ENCODE assay signal across 9 mouse cellular contexts in genomic region chr8:8994008-8994407, GRCm38 (mm10).
A peak's percentile ranks its signal among the peaks of the same experiment; 100 is the strongest.
DNase-seq lines count a peak whose midpoint lies in the region; ATAC-seq lines count a peak whose summit lies in the region.
"Had no signal": no experiment of that assay in that cellular context is flagged by ENCODE, and none has a peak within 500 bp of the region (broad histone marks: within the 10 kb centered on the region; RNA-seq: fewer than 3 reads in every experiment).

No protein-coding gene starts in this region.

- peak; percentile 17 for DNase-seq in kidney, postnatal 10 days
- no peak for DNase-seq in kidney, adult 11 months
- DNase-seq in kidney, postnatal 14 days, result peak; percentile 21
- DNase-seq in gastrocnemius, postnatal 4 days (ENCODE audit: low spot score in 2 of 2), result no peak
- no peak for DNase-seq in cerebellum, postnatal 10 days
- DNase-seq in spleen, postnatal 14 days (ENCODE audit: low spot score in 2 of 2), result no peak

- no peak overlapping the region for H3K4me3 ChIP-seq in forebrain, embryonic 12.5 days (replicated peaks)
- no peak overlapping the region for H3K4me3 ChIP-seq in neural tube, embryonic 15.5 days (replicated peaks)
- H3K4me3 ChIP-seq: myocyte had no signal

- peak; percentile 21 for ATAC-seq in forebrain, embryonic 12.5 days (ENCODE audit: low FRiP score)
- peak; percentile 37 for ATAC-seq in neural tube, embryonic 15.5 days (ENCODE audit: low FRiP score)

- H3K27ac ChIP-seq in forebrain, embryonic 12.5 days, result 0 out of 2 replicates have a peak overlapping the region, but pooled peaks have one; percentile 61
- peak overlapping the region; percentile 56; the same call in 1 of the 2 replicates for H3K27ac ChIP-seq in neural tube, embryonic 15.5 days (replicated peaks)

- WGBS in forebrain, embryonic 12.5 days, result 14% methylated on average over 7 of the region's 7 CpGs
- 4% methylated on average over 7 of the region's 7 CpGs for WGBS in neural tube, embryonic 15.5 days

- H3K4me1 ChIP-seq in forebrain, embryonic 12.5 days, result peaks cover 33% of the 10 kb centered on the region
- H3K4me1 ChIP-seq in neural tube, embryonic 15.5 days, result peaks cover 36% of the 10 kb centered on the region

- no peaks in the 10 kb centered on the region for H3K36me3 ChIP-seq in forebrain, embryonic 12.5 days (replicated peaks)
- no peaks in the 10 kb centered on the region for H3K36me3 ChIP-seq in neural tube, embryonic 15.5 days

- H3K9ac ChIP-seq in forebrain, embryonic 12.5 days, result 0 out of 2 replicates have a peak overlapping the region, but pooled peaks have one; percentile 38
- H3K9ac ChIP-seq in neural tube, embryonic 15.5 days (replicated peaks), result no peak overlapping the region

- 0 out of 2 replicates have a peak, but pooled peaks cover 6% of the 10 kb centered on the region for H3K27me3 ChIP-seq in forebrain, embryonic 12.5 days
- no peaks in the 10 kb centered on the region for H3K27me3 ChIP-seq in neural tube, embryonic 15.5 days (replicated peaks)

- no peaks in the 10 kb centered on the region for H3K9me3 ChIP-seq in forebrain, embryonic 12.5 days
- no peaks in the 10 kb centered on the region for H3K9me3 ChIP-seq in neural tube, embryonic 15.5 days (replicated peaks)

- peak overlapping the region; percentile 61 for H3K4me2 ChIP-seq in forebrain, embryonic 12.5 days
- H3K4me2 ChIP-seq in neural tube, embryonic 15.5 days, result peak overlapping the region; percentile 64

Comparison
In these comparisons a context has a peak if more than half of its experiments do, and no peak if none do; other contexts are left out.
1. DNase-seq: peak in kidney, postnatal 10 days (single experiment) and kidney, postnatal 14 days (single experiment); none in kidney, adult 11 months (single experiment), gastrocnemius, postnatal 4 days (0 of 2), cerebellum, postnatal 10 days (0 of 2) and spleen, postnatal 14 days (0 of 2).